Mouse (Mus musculus) liver, postnatal 0 days (tissue): ENCODE measurements around the gene Prkcd.

ENCODE experiments used
- CTCF ChIP-seq: sonication (generic); IDR thresholded peaks from 2 replicates; pipeline ENCODE4 v1.5.1; 2016; ENCODE audit warnings: antibody characterized with exemption, low read depth
- EP300 ChIP-seq: IDR thresholded peaks from 2 replicates; pipeline ENCODE4 v1.6.1; 2016; ENCODE audit warnings: antibody characterized with exemption, low read depth, mild to moderate bottlenecking

DNA sequence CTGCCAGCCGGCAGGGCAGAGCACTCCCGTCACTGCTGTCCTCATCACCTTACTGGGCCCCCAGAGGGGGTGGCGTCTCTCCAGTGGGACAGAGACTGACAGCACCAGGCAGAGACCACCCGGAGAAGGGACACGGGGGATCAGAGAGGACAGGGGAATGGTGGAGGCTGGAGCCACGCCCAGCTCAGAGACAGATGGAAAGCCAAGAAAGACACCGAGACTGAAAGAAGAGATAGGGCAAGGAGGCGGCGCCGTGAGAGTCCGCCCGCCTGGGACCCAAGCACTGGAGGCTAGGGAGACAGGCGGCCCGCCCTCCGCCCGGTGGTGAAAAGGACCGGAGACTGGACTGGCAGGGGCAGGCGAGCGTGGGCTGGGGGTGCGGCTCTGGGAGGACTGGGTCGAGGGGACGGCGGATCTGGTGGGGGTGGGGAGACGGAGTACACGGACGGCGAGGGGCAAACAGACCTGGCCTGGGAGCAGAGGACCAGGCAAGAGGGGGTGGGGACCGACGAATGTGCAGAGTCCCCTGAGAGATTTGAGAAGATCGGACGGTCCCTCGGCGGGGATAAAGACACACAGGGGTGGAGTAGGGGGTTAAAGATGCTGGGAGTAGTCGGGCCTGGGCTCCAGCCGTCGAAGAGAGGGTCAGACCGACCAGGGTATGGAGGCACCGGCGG is 741 bp downstream of the Prkcd start:
- TF ChIP-seq EP300 (no peak), CTCF (no peak)
